Mouse (Mus musculus): ENCODE measurements around the gene AL732309.1.

GRCm38 (mm10) chr2:25246183-25247072 lies at the start of gene AL732309.1:
- TF ChIP-seq CTCF (IDR thresholded peaks at IDR 0.05; ENCODE audit: low read depth, low read length) (no peak), POLR2A (IDR thresholded peaks at IDR 0.05; ENCODE audit: borderline replicate concordance, low read depth, low read length) (no peak)

Data from bone marrow macrophage, adult 2 months (primary cell).